Mouse (Mus musculus) embryonic facial prominence, embryonic 14.5 days (tissue): ENCODE measurements around the gene Nova2. TPM values are rescaled to one million over a fixed set of nuclear protein-coding genes. Genes with fewer than 3 reads are reported as not detected.

Source experiments
- ATAC-seq: fragments of 200-750 bp; cut with Nextera tagmentation; 2 replicates; pipeline ENCODE4 v1.8.0; 2017; ENCODE audit warnings: low read depth, moderate number of reproducible peaks, moderate TSS enrichment
- DNase-seq: peaks from one replicate; pipeline ENCODE4 v3.0.0-alpha.2; 2015; ENCODE audit warnings: low spot score
- H3K27ac ChIP-seq: fragments of 300-500 bp; sonication (generic); replicated peaks from 2 replicates; pipeline ENCODE4 v1.5.1; 2014; ENCODE audit warnings: low read depth, mild to moderate bottlenecking, low read length, moderate library complexity
- H3K27me3 ChIP-seq: fragments of 300-500 bp; sonication (generic); replicated peaks from 2 replicates; pipeline ENCODE4 v1.6.1; 2014; ENCODE audit warnings: low read length; ENCODE audit not compliant: control insufficient read depth, insufficient read depth
- H3K36me3 ChIP-seq: fragments of 300-500 bp; sonication (generic); 2 replicates; pipeline ENCODE4 v1.6.1; 2014; ENCODE audit warnings: low read length, mixed read lengths; ENCODE audit not compliant: control insufficient read depth, insufficient read depth
- H3K4me1 ChIP-seq: fragments of 300-500 bp; sonication (generic); 2 replicates; pipeline ENCODE4 v1.6.1; 2014; ENCODE audit warnings: antibody characterized with exemption, low read length; ENCODE audit not compliant: control insufficient read depth, insufficient read depth
- H3K4me2 ChIP-seq: fragments of 300-500 bp; sonication (generic); 2 replicates; pipeline ENCODE4 v1.6.1; 2014; ENCODE audit warnings: low read depth, mild to moderate bottlenecking, low read length, moderate library complexity, mixed read lengths
- H3K4me3 ChIP-seq: fragments of 300-500 bp; sonication (generic); 2 replicates; pipeline ENCODE4 v1.5.1; 2014; ENCODE audit warnings: low read depth, mild to moderate bottlenecking, low read length
- H3K9ac ChIP-seq: fragments of 300-500 bp; sonication (generic); 2 replicates; pipeline ENCODE4 v1.6.1; 2014; ENCODE audit warnings: low read depth, mild to moderate bottlenecking, low read length, moderate library complexity, mixed read lengths
- H3K9me3 ChIP-seq: fragments of 300-500 bp; sonication (generic); 2 replicates; pipeline ENCODE4 v1.6.1; 2016; ENCODE audit warnings: low read length; ENCODE audit not compliant: control insufficient read depth
- WGBS: fragments of 180-500 bp; shearing (Covaris S2); extraction: QIAGEN DNeasy Blood & Tissue Kit; methylation state at CpG from one replicate; pipeline ENCODE4 v1.1.7; 2014; 5-methylcytosine and 5-hydroxymethylcytosine counted together
- polyA plus RNA-seq: library from polyadenylated mRNA; unstranded; fragments of >200 nt; fragmentation: Nextera tagmentation; extraction: Ambion mirVana; gene quantifications from 2 replicates; pipeline ENCODE4 v1.2.1, GENCODE M21; 2014

The Nova2 gene
- polyA plus RNA-seq, 1 experiment from 2014 or later: 0.81 TPM

- Histone ChIP-seq H3K4me2 (peak overlapping the region; percentile 83), H3K36me3 (peaks cover 9% of the 10 kb centered on the region; the same call in 1 of the 2 replicates), H3K9ac (peak overlapping the region; percentile 62), H3K9me3 (no peaks in the 10 kb centered on the region), H3K4me3 (peak overlapping the region; percentile 57), H3K27me3 (peaks cover 16% of the 10 kb centered on the region), H3K4me1 (no peaks in the 10 kb centered on the region), H3K27ac (no peak overlapping the region)
- no peak for ATAC-seq
- WGBS: 3% methylated on average over 28 of the region's 31 CpGs
- no peak for DNase-seq
These were observed 66.6 kb downstream of the Nova2 start for GRCm38 (mm10) chr7:18992294-18992675.

- 93% methylated on average over 5 of the region's 5 CpGs for WGBS
- ATAC-seq: no peak
- peak overlapping the region; percentile 57; the same call in 1 of the 2 replicates for H3K4me3 ChIP-seq
These were observed 67.3 kb downstream of the Nova2 start for GRCm38 (mm10) chr7:18993036-18993435.

GRCm38 (mm10) chr7:18998835-18999234, 73.1 kb downstream of the Nova2 start:
- H3K4me1 ChIP-seq: no peaks in the 10 kb centered on the region; the same call in 1 of the 2 replicates
- H3K4me2 ChIP-seq: no peak overlapping the region
- DNase-seq (no peak), ATAC-seq (no peak)
- H3K36me3 ChIP-seq: peaks cover 9% of the 10 kb centered on the region; the same call in 1 of the 2 replicates
- no peaks in the 10 kb centered on the region for H3K27me3 ChIP-seq
- 34% methylated on average over 9 of the region's 9 CpGs for WGBS
- H3K9me3 ChIP-seq: no peaks in the 10 kb centered on the region
- no peak overlapping the region for H3K4me3 ChIP-seq
- no peak overlapping the region for H3K27ac ChIP-seq
- H3K9ac ChIP-seq: 0 out of 2 replicates have a peak overlapping the region, but pooled peaks have one; percentile 10

More at GRCm38 (mm10) chr7:18993036-18993435, 67.3 kb downstream of the Nova2 start:
- peaks cover 16% of the 10 kb centered on the region for H3K27me3 ChIP-seq
- H3K4me1 ChIP-seq: no peaks in the 10 kb centered on the region
- H3K9me3 ChIP-seq: no peaks in the 10 kb centered on the region
- H3K27ac ChIP-seq: no peak overlapping the region
- DNase-seq: no peak
- H3K9ac ChIP-seq: no peak overlapping the region
- H3K4me2 ChIP-seq: peak overlapping the region; percentile 83
- H3K36me3 ChIP-seq: peaks cover 9% of the 10 kb centered on the region; the same call in 1 of the 2 replicates

- Histone ChIP-seq H3K9me3 (no peaks in the 10 kb centered on the region), H3K27ac (no peak overlapping the region; the same call in 1 of the 2 replicates), H3K27me3 (no peaks in the 10 kb centered on the region), H3K4me1 (peaks cover 7% of the 10 kb centered on the region), H3K9ac (peak overlapping the region; percentile 55), H3K4me3 (peak overlapping the region; percentile 37), H3K36me3 (peaks cover 12% of the 10 kb centered on the region), H3K4me2 (peak overlapping the region; percentile 52)
- WGBS: 68% methylated on average over 8 of the region's 10 CpGs
- DNase-seq (no peak), ATAC-seq (no peak)
These were observed 74.7 kb downstream of the Nova2 start for GRCm38 (mm10) chr7:19000421-19000820.

- peak overlapping the region; percentile 37 for H3K4me3 ChIP-seq
- H3K4me2 ChIP-seq: peak overlapping the region; percentile 52
- H3K36me3 ChIP-seq: peaks cover 21% of the 10 kb centered on the region
- DNase-seq: peak; percentile 72
- 44% methylated on average over 18 of the region's 18 CpGs for WGBS
- H3K27me3 ChIP-seq: no peaks in the 10 kb centered on the region
- no peak for ATAC-seq
- H3K9ac ChIP-seq: peak overlapping the region; percentile 55
- peaks cover 16% of the 10 kb centered on the region for H3K4me1 ChIP-seq
- peak overlapping the region; percentile 82; the same call in 1 of the 2 replicates for H3K27ac ChIP-seq
- H3K9me3 ChIP-seq: no peaks in the 10 kb centered on the region
These were observed 75.5 kb downstream of the Nova2 start for GRCm38 (mm10) chr7:19001066-19001806.

GRCm38 (mm10) chr7:19001807-19002085, 76.1 kb downstream of the Nova2 start:
- Histone ChIP-seq H3K27ac (peak overlapping the region; percentile 82), H3K4me1 (peaks cover 17% of the 10 kb centered on the region), H3K36me3 (peaks cover 19% of the 10 kb centered on the region), H3K4me3 (no peak overlapping the region), H3K9me3 (no peaks in the 10 kb centered on the region), H3K27me3 (no peaks in the 10 kb centered on the region), H3K9ac (no peak overlapping the region), H3K4me2 (no peak overlapping the region)
- ATAC-seq (no peak), DNase-seq (no peak)
- WGBS: 73% methylated on average over 3 of the region's 3 CpGs

- no peak for ATAC-seq
- H3K9ac ChIP-seq: peak overlapping the region; percentile 72
These were observed 76.4 kb downstream of the Nova2 start for GRCm38 (mm10) chr7:19002115-19002514.

GRCm38 (mm10) chr7:19002848-19003498, 77.3 kb downstream of the Nova2 start:
- DNase-seq (peak; percentile 97), ATAC-seq (peak; percentile 70)
- Histone ChIP-seq H3K4me2 (peak overlapping the region; percentile 93), H3K9me3 (no peaks in the 10 kb centered on the region), H3K9ac (peak overlapping the region; percentile 72), H3K4me1 (peaks cover 17% of the 10 kb centered on the region), H3K27me3 (no peaks in the 10 kb centered on the region), H3K36me3 (peaks cover 31% of the 10 kb centered on the region), H3K4me3 (peak overlapping the region; percentile 36), H3K27ac (peak overlapping the region; percentile 82)
- WGBS: 1% methylated on average over 17 of the region's 17 CpGs

More at GRCm38 (mm10) chr7:19002115-19002514, 76.4 kb downstream of the Nova2 start:
- DNase-seq: no peak
- H3K27ac ChIP-seq: peak overlapping the region; percentile 82
- H3K36me3 ChIP-seq: peaks cover 23% of the 10 kb centered on the region
- peak overlapping the region; percentile 93 for H3K4me2 ChIP-seq
- no peaks in the 10 kb centered on the region for H3K9me3 ChIP-seq
- no peaks in the 10 kb centered on the region for H3K27me3 ChIP-seq
- WGBS: 25% methylated on average over 4 of the region's 4 CpGs
- H3K4me3 ChIP-seq: peak overlapping the region; percentile 36
- peaks cover 17% of the 10 kb centered on the region for H3K4me1 ChIP-seq
